ENCODE assay signal across 8 mouse cellular contexts in genomic region chr11:100574188-100574587, GRCm38 (mm10). TPM values are rescaled to one million over a fixed set of nuclear protein-coding genes. Genes with fewer than 3 reads are reported as not detected.
A peak's percentile ranks its signal among the peaks of the same experiment; 100 is the strongest.
DNase-seq lines count a peak whose midpoint lies in the region; ATAC-seq and TF ChIP-seq lines count a peak whose summit lies in the region.

No protein-coding gene starts in this region.

- 51% methylated on average over 3 of the region's 3 CpGs for WGBS in thymus, adult 2 months
- WGBS in liver, embryonic 11.5 days, result 60% methylated on average over 3 of the region's 3 CpGs

- peak overlapping the region; percentile 83; the same call in 1 of the 2 replicates for H3K27ac ChIP-seq in gastrocnemius, adult 2 months
- peak overlapping the region; percentile 92 for H3K27ac ChIP-seq in thymus, adult 2 months (ENCODE audit: control insufficient read depth, insufficient read depth, low read length)
- no peak overlapping the region for H3K27ac ChIP-seq in liver, embryonic 11.5 days (ENCODE audit: low read depth, low read length)

- H3K9ac ChIP-seq in liver, embryonic 11.5 days (ENCODE audit: low read depth, low read length), result peak overlapping the region; percentile 79; the same call in 1 of the 2 replicates

- TF ChIP-seq POLR2A in thymus, adult 2 months (IDR thresholded peaks at IDR 0.05; ENCODE audit: control insufficient read depth, extremely low read depth, insufficient read depth, low read length, poor library complexity), result no peak

- no peak for DNase-seq in gastrocnemius, adult 2 months
- no peak for DNase-seq in gastrocnemius, postnatal 4 days (ENCODE audit: low spot score in 2 of 2)
- no peak for DNase-seq in thymus, adult 2 months
- no peak for DNase-seq in thymus, postnatal 25 days
- DNase-seq in liver, embryonic 11.5 days (ENCODE audit: low spot score), result no peak
- no peak for DNase-seq in c-Kit-positive CD71-positive TER-119-positive erythroid progenitor cells, embryonic 14.5 days (ENCODE audit: low spot score)
- no peak for DNase-seq in adrenal gland, adult 8-10 months
- DNase-seq in lung, postnatal 25 days (ENCODE audit: low spot score), result no peak

- ATAC-seq in liver, embryonic 11.5 days (replicated peaks; ENCODE audit: low FRiP score), result no peak

- peaks cover 10% of the 10 kb centered on the region for H3K36me3 ChIP-seq in thymus, adult 2 months (ENCODE audit: control insufficient read depth, insufficient read depth, low read length)
- H3K36me3 ChIP-seq in liver, embryonic 11.5 days (ENCODE audit: control insufficient read depth, insufficient read depth, low read length), result 0 out of 2 replicates have a peak, but pooled peaks cover 3% of the 10 kb centered on the region

- H3K4me3 ChIP-seq in gastrocnemius, adult 2 months, result peak overlapping the region; percentile 91
- peak overlapping the region; percentile 63; the same call in 1 of the 2 replicates for H3K4me3 ChIP-seq in thymus, adult 2 months (ENCODE audit: control insufficient read depth, insufficient read depth, low read length)
- H3K4me3 ChIP-seq in liver, embryonic 11.5 days (ENCODE audit: low read depth, low read length), result peak overlapping the region; percentile 84

- peaks cover 55% of the 10 kb centered on the region for H3K4me1 ChIP-seq in thymus, adult 2 months (replicated peaks; ENCODE audit: control insufficient read depth, insufficient read depth, low read length)
- H3K4me1 ChIP-seq in liver, embryonic 11.5 days (replicated peaks; ENCODE audit: control insufficient read depth, insufficient read depth, low read length), result peaks cover 18% of the 10 kb centered on the region

- no peak for TF ChIP-seq CTCF in gastrocnemius, adult 2 months (IDR thresholded peaks at IDR 0.05)
- no peak for TF ChIP-seq CTCF in thymus, adult 2 months (IDR thresholded peaks at IDR 0.05; ENCODE audit: borderline replicate concordance, control insufficient read depth, extremely low read depth, insufficient read depth, low read length, poor library complexity)

- H3K4me2 ChIP-seq in liver, embryonic 11.5 days, result peak overlapping the region; percentile 92

- H3K27me3 ChIP-seq in thymus, adult 2 months (ENCODE audit: control insufficient read depth, insufficient read depth, low read length), result no peaks in the 10 kb centered on the region
- H3K27me3 ChIP-seq in liver, embryonic 11.5 days (replicated peaks; ENCODE audit: control insufficient read depth, insufficient read depth, low read length), result 0 out of 2 replicates have a peak, but pooled peaks cover 2% of the 10 kb centered on the region

- H3K9me3 ChIP-seq in liver, embryonic 11.5 days (ENCODE audit: control insufficient read depth, low read length), result no peaks in the 10 kb centered on the region

- intact Hi-C loops in gastrocnemius, adult 2 months (cut with DNase I), result no loop called here

RNA-seq across cellular contexts. Expression of gene Cnp, which starts 0.5 kb away (rescaled TPM):
- 1 to 10 TPM; 3.2 to 4.4 TPM for total RNA-seq in gastrocnemius, adult 2 months (2021)
- total RNA-seq in gastrocnemius, postnatal 4 days (2021), result 10 to 100 TPM; 33.3 to 38.3 TPM
- polyA plus RNA-seq in thymus, adult 2 months (2012; rRNA removed), result 138 and 153 TPM in 2 replicates
- polyA plus RNA-seq in liver, embryonic 11.5 days (2014; fragmentation: Nextera tagmentation; extraction: Ambion mirVana), result 19.4 and 19.7 TPM in 2 replicates
- total RNA-seq in adrenal gland, adult 8-10 months (2022), result 10 to 100 TPM; 47.5 to 85.0 (median 71.9) TPM

RNA-seq across cellular contexts. Expression of gene Ttc25, which starts 28.8 kb away (rescaled TPM):
- under 1 TPM; 0.10 to 0.31 TPM for total RNA-seq in gastrocnemius, adult 2 months (2021)
- under 1 TPM; 0.13 to 0.22 TPM for total RNA-seq in gastrocnemius, postnatal 4 days (2021)
- 0.58 and 1.1 TPM in 2 replicates for polyA plus RNA-seq in thymus, adult 2 months (2012; rRNA removed)
- 0.18 and 0.26 TPM in 2 replicates for polyA plus RNA-seq in liver, embryonic 11.5 days (2014; fragmentation: Nextera tagmentation; extraction: Ambion mirVana)
- total RNA-seq in adrenal gland, adult 8-10 months (2022), result 1 to 10 TPM; 4.4 to 6.4 (median 5.4) TPM

RNA-seq across cellular contexts. Expression of gene Nkiras2, which starts 44.9 kb away (rescaled TPM):
- total RNA-seq in gastrocnemius, adult 2 months (2021), result 10 to 100 TPM; 15.3 to 21.9 TPM
- 10 to 100 TPM; 42.5 to 43.7 TPM for total RNA-seq in gastrocnemius, postnatal 4 days (2021)
- polyA plus RNA-seq in thymus, adult 2 months (2012; rRNA removed), result 64.6 and 68.4 TPM in 2 replicates
- polyA plus RNA-seq in liver, embryonic 11.5 days (2014; fragmentation: Nextera tagmentation; extraction: Ambion mirVana), result 35.4 and 36.5 TPM in 2 replicates
- total RNA-seq in adrenal gland, adult 8-10 months (2022), result 10 to 100 TPM; 34.3 to 37.3 (median 36.7) TPM

RNA-seq across cellular contexts. Expression of gene Dnajc7, which starts 45.8 kb away (rescaled TPM):
- total RNA-seq in gastrocnemius, adult 2 months (2021), result 100 to 1,000 TPM; 116 TPM
- total RNA-seq in gastrocnemius, postnatal 4 days (2021), result 100 to 1,000 TPM; 192 to 239 TPM
- polyA plus RNA-seq in thymus, adult 2 months (2012; rRNA removed), result 99.8 and 110 TPM in 2 replicates
- polyA plus RNA-seq in liver, embryonic 11.5 days (2014; fragmentation: Nextera tagmentation; extraction: Ambion mirVana), result 70.6 and 70.8 TPM in 2 replicates
- total RNA-seq in adrenal gland, adult 8-10 months (2022), result 100 to 1,000 TPM; 204 to 279 (median 249) TPM

RNA-seq across cellular contexts. Expression of gene Acly, which starts 46.4 kb away (rescaled TPM):
- 10 to 100 TPM; 10.3 to 19.0 TPM for total RNA-seq in gastrocnemius, adult 2 months (2021)
- 10 to 100 TPM; 54.1 to 57.9 TPM for total RNA-seq in gastrocnemius, postnatal 4 days (2021)
- 150 and 214 TPM in 2 replicates for polyA plus RNA-seq in thymus, adult 2 months (2012; rRNA removed)
- polyA plus RNA-seq in liver, embryonic 11.5 days (2014; fragmentation: Nextera tagmentation; extraction: Ambion mirVana), result 159 and 194 TPM in 2 replicates
- total RNA-seq in adrenal gland, adult 8-10 months (2022), result 1,000 to 10,000 TPM; 1,202 to 1,723 (median 1,362) TPM

Comparison
In these comparisons a context has a peak if more than half of its experiments do, and no peak if none do; other contexts are left out.
1. RNA of gene Cnp, which starts 0.5 kb away (total RNA-seq): 47.5 to 85.0 TPM in adrenal gland, adult 8-10 months and 33.3 to 38.3 TPM in gastrocnemius, postnatal 4 days; 3.2 to 4.4 TPM in gastrocnemius, adult 2 months; every median in the first group is over 4 times any median in the second.
2. RNA of gene Ttc25, which starts 28.8 kb away (total RNA-seq): 4.4 to 6.4 TPM in adrenal gland, adult 8-10 months; 0.10 to 0.31 TPM in gastrocnemius, adult 2 months and 0.13 to 0.22 TPM in gastrocnemius, postnatal 4 days; every median in the first group is over 4 times any median in the second.
3. Peak in every context shown above with its lines, with median percentiles within 50 percentile points of each other: H3K4me3 ChIP-seq.